Mouse (Mus musculus): ENCODE results near the gene Kcnn1. TPM values are rescaled to one million over a fixed set of nuclear protein-coding genes. Genes with fewer than 3 reads are reported as not detected.

Kcnn1 gene
- polyA plus RNA-seq, 1 experiment from 2014 or later = 12.2 TPM

GRCm38 (mm10) chr8:70844523-70844922 is 18.5 kb downstream of the Kcnn1 start:
- Histone ChIP-seq H3K9me3 (ENCODE audit: control insufficient read depth, low read length) (no peaks in the 10 kb centered on the region), H3K4me2 (replicated peaks; ENCODE audit: low read depth, low read length) (no peak overlapping the region), H3K27me3 (ENCODE audit: control insufficient read depth, insufficient read depth, low read length) (no peaks in the 10 kb centered on the region), H3K36me3 (ENCODE audit: control insufficient read depth, insufficient read depth, low read length) (no peaks in the 10 kb centered on the region), H3K4me3 (ENCODE audit: low read depth, low read length) (no peak overlapping the region), H3K4me1 (replicated peaks; ENCODE audit: control insufficient read depth, insufficient read depth, low read length) (peaks cover 2% of the 10 kb centered on the region; the same call in 1 of the 2 replicates), H3K27ac (ENCODE audit: low read depth, low read length) (no peak overlapping the region), H3K9ac (ENCODE audit: low read depth, low read length) (peak overlapping the region; percentile 19; the same call in 1 of the 2 replicates)
- 4% methylated on average over 6 of the region's 6 CpGs for WGBS
- DNase-seq (ENCODE audit: low spot score) (peak; percentile 94), ATAC-seq (ENCODE audit: low FRiP score) (peak; percentile 6; the same call in 1 of the 2 replicates)

DNA sequence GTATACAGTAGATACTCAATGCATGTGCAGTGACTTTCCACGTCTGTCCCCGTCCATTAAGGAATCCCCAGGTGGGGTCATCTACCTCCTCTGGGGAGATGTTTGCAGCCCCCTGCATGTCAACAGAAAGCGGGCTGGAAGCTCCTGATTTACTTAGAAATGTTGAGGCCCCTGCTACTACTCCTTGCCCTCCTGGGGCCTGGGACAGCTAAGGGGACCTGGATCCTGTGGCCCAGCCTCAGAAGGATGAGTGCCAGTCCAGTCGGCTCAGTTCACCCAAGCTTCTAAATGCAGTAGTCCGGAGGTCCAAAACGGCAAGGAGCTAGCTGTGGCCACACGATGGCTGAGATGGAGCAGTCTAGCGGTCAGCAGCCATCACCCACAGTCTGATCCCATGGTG is 19.1 kb downstream of the Kcnn1 start:
- no peak overlapping the region for H3K9ac ChIP-seq (ENCODE audit: low read depth, low read length)
- H3K4me1 ChIP-seq (replicated peaks; ENCODE audit: control insufficient read depth, insufficient read depth, low read length) = peaks cover 2% of the 10 kb centered on the region; the same call in 1 of the 2 replicates
- H3K27me3 ChIP-seq (ENCODE audit: control insufficient read depth, insufficient read depth, low read length) = no peaks in the 10 kb centered on the region
- no peak overlapping the region for H3K4me2 ChIP-seq (replicated peaks; ENCODE audit: low read depth, low read length)
- H3K4me3 ChIP-seq (ENCODE audit: low read depth, low read length) = no peak overlapping the region
- WGBS = 89% methylated on average over 8 of the region's 8 CpGs
- no peaks in the 10 kb centered on the region for H3K9me3 ChIP-seq (ENCODE audit: control insufficient read depth, low read length)
- no peak overlapping the region for H3K27ac ChIP-seq (ENCODE audit: low read depth, low read length)
- no peaks in the 10 kb centered on the region for H3K36me3 ChIP-seq (ENCODE audit: control insufficient read depth, insufficient read depth, low read length)
- DNase-seq (ENCODE audit: low spot score) = no peak
- ATAC-seq (ENCODE audit: low FRiP score) = no peak

DNA sequence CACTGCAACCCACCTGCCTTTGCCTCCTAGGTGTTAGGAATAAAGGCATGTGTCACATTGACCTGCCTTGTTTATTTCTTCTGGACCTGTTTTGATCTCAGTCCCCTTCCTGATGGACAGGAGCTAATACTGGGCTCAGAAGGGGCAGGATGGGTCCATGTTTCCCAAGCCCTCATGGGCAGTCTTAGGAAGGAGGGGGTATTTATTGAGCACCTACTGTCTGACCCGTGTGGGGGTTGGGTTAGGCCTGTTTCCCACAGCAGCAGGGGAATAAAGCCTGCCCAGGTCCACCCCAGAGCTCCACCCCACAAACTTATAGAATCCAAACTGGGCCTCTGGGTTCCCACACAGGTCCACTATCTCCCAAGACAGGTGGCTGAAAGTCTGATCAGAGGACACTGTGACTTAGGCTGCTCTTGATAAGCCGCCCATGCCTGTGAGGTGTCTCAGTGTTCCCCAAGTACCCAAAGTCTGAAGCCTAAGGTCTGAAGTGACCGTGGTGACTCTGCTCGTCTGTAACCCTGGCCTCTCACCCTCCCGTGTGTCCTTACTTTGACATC is 19.8 kb downstream of the Kcnn1 start:
- ATAC-seq (ENCODE audit: low FRiP score) (no peak), DNase-seq (ENCODE audit: low spot score) (no peak)
- no peaks in the 10 kb centered on the region for H3K36me3 ChIP-seq (ENCODE audit: control insufficient read depth, insufficient read depth, low read length)
- H3K4me1 ChIP-seq (replicated peaks; ENCODE audit: control insufficient read depth, insufficient read depth, low read length) = peaks cover 5% of the 10 kb centered on the region; the same call in 1 of the 2 replicates
- no peak overlapping the region for H3K27ac ChIP-seq (ENCODE audit: low read depth, low read length)
- no peak overlapping the region for H3K4me3 ChIP-seq (ENCODE audit: low read depth, low read length)
- H3K4me2 ChIP-seq (replicated peaks; ENCODE audit: low read depth, low read length) = no peak overlapping the region
- H3K9ac ChIP-seq (ENCODE audit: low read depth, low read length) = no peak overlapping the region
- H3K9me3 ChIP-seq (ENCODE audit: control insufficient read depth, low read length) = no peaks in the 10 kb centered on the region
- H3K27me3 ChIP-seq (ENCODE audit: control insufficient read depth, insufficient read depth, low read length) = no peaks in the 10 kb centered on the region
- WGBS = 85% methylated on average over 5 of the region's 5 CpGs

DNA sequence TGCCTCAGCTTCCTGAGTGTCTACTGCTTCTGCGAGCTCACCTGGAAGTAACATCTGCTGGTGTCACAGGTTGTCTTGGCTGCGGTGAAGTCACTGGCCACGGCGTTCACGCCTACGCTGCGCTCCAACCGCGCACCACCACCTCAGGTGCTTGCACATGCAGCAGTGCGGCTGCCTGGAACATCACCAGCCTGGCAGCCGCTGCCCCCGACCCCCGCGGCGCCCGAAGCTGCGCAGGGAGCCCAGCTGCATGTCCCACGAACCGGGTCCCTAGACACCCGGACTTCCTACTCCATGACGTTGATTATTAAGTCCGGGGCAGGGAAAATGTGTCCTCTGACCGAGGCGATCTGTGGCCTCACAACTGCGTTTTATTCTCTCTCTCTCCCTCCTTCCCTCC is 20.6 kb downstream of the Kcnn1 start:
- H3K4me3 ChIP-seq (ENCODE audit: low read depth, low read length) = no peak overlapping the region
- peak overlapping the region; percentile 47; the same call in 1 of the 2 replicates for H3K27ac ChIP-seq (ENCODE audit: low read depth, low read length)
- ATAC-seq (ENCODE audit: low FRiP score) (no peak), DNase-seq (ENCODE audit: low spot score) (no peak)
- no peaks in the 10 kb centered on the region for H3K9me3 ChIP-seq (ENCODE audit: control insufficient read depth, low read length)
- 70% methylated on average over 25 of the region's 25 CpGs for WGBS
- no peak overlapping the region for H3K9ac ChIP-seq (ENCODE audit: low read depth, low read length)
- peaks cover 5% of the 10 kb centered on the region; the same call in 1 of the 2 replicates for H3K4me1 ChIP-seq (replicated peaks; ENCODE audit: control insufficient read depth, insufficient read depth, low read length)
- no peaks in the 10 kb centered on the region for H3K36me3 ChIP-seq (ENCODE audit: control insufficient read depth, insufficient read depth, low read length)
- no peak overlapping the region for H3K4me2 ChIP-seq (replicated peaks; ENCODE audit: low read depth, low read length)
- no peaks in the 10 kb centered on the region for H3K27me3 ChIP-seq (ENCODE audit: control insufficient read depth, insufficient read depth, low read length)

DNA sequence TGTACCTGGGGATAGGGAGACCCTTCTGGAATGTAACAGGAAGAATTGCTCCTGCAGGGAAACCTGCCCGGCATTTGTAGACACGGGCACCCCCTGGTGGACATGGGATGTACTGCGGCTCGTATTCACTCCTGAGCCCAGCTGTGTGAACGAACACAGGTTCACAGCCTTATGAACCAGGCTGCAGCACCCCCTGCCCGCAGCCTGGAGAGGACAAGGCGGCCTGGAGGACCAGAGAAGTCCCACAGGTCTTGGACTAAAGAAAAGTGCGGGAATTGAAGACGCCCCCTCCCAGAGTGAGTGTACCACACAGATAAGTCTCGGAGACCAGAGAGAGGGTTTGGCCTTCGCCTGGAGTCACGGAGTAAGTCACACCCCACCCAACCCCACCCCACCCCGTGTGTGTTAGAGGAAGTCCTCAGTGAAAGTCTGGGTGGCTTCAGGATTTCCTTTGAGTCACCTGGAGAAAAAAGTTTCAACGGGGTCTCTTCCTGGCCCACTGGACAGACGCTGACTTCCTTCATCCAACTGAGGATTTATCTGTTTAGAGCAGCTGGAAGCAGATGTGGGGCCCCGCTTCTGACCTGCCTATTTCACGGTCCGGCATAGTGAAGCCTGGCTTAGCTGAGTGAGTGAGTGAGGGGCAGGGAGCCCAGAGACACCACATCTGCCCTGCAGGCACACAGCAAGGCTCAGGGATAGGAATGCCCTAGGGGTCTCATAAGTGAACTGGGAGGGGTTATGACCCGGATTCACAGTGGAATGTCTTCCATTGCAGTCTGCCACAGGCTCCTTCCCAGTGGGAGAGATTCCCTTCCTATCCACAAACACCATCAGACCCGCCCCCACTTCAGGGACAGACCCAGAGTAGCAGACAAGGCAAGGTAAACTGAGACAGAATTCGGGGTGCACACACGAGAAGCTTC is 21.6 kb downstream of the Kcnn1 start:
- peak; percentile 8; the same call in 1 of the 2 replicates for ATAC-seq (ENCODE audit: low FRiP score)
- 43% methylated on average over 22 of the region's 22 CpGs for WGBS

DNA sequence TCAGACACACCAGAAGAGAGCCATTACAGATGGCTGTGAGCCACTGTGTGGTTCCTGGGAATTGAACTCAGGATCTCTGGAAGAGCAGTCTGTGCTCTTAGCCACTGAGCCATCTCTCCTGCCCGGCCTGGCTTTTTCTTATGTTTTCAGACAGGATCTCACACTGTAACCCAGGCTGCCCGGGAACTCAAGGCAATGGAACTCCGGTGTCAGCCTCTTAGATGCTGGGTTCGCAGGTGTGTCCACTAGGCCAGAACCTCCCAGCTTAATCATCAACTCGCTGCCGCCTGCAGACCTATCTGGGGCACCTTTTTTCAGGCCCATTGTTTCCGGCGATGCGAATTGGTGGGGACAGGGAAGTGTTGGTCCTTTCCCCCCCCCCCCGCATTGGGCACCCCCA is 22.5 kb downstream of the Kcnn1 start:
- no peaks in the 10 kb centered on the region for H3K27me3 ChIP-seq (ENCODE audit: control insufficient read depth, insufficient read depth, low read length)
- DNase-seq (ENCODE audit: low spot score) = no peak
- no peaks in the 10 kb centered on the region for H3K36me3 ChIP-seq (ENCODE audit: control insufficient read depth, insufficient read depth, low read length)
- no peak overlapping the region for H3K4me3 ChIP-seq (ENCODE audit: low read depth, low read length)
- no peak overlapping the region for H3K27ac ChIP-seq (ENCODE audit: low read depth, low read length)
- no peak overlapping the region for H3K9ac ChIP-seq (ENCODE audit: low read depth, low read length)
- H3K4me2 ChIP-seq (replicated peaks; ENCODE audit: low read depth, low read length) = no peak overlapping the region
- 60% methylated on average over 10 of the region's 10 CpGs for WGBS
- H3K4me1 ChIP-seq (replicated peaks; ENCODE audit: control insufficient read depth, insufficient read depth, low read length) = peaks cover 5% of the 10 kb centered on the region; the same call in 1 of the 2 replicates
- ATAC-seq (ENCODE audit: low FRiP score) = no peak
- H3K9me3 ChIP-seq (ENCODE audit: control insufficient read depth, low read length) = no peaks in the 10 kb centered on the region

More for the DNA sequence above, 21.6 kb downstream of the Kcnn1 start:
- no peaks in the 10 kb centered on the region for H3K27me3 ChIP-seq (ENCODE audit: control insufficient read depth, insufficient read depth, low read length)
- H3K36me3 ChIP-seq (ENCODE audit: control insufficient read depth, insufficient read depth, low read length) = no peaks in the 10 kb centered on the region
- H3K9me3 ChIP-seq (ENCODE audit: control insufficient read depth, low read length) = no peaks in the 10 kb centered on the region
- no peak overlapping the region for H3K4me2 ChIP-seq (replicated peaks; ENCODE audit: low read depth, low read length)
- 0 out of 2 replicates have a peak overlapping the region, but pooled peaks have one; percentile 20 for H3K27ac ChIP-seq (ENCODE audit: low read depth, low read length)
- H3K4me3 ChIP-seq (ENCODE audit: low read depth, low read length) = no peak overlapping the region
- DNase-seq (ENCODE audit: low spot score) = peak; percentile 95
- no peak overlapping the region for H3K9ac ChIP-seq (ENCODE audit: low read depth, low read length)
- H3K4me1 ChIP-seq (replicated peaks; ENCODE audit: control insufficient read depth, insufficient read depth, low read length) = peaks cover 5% of the 10 kb centered on the region; the same call in 1 of the 2 replicates

DNA sequence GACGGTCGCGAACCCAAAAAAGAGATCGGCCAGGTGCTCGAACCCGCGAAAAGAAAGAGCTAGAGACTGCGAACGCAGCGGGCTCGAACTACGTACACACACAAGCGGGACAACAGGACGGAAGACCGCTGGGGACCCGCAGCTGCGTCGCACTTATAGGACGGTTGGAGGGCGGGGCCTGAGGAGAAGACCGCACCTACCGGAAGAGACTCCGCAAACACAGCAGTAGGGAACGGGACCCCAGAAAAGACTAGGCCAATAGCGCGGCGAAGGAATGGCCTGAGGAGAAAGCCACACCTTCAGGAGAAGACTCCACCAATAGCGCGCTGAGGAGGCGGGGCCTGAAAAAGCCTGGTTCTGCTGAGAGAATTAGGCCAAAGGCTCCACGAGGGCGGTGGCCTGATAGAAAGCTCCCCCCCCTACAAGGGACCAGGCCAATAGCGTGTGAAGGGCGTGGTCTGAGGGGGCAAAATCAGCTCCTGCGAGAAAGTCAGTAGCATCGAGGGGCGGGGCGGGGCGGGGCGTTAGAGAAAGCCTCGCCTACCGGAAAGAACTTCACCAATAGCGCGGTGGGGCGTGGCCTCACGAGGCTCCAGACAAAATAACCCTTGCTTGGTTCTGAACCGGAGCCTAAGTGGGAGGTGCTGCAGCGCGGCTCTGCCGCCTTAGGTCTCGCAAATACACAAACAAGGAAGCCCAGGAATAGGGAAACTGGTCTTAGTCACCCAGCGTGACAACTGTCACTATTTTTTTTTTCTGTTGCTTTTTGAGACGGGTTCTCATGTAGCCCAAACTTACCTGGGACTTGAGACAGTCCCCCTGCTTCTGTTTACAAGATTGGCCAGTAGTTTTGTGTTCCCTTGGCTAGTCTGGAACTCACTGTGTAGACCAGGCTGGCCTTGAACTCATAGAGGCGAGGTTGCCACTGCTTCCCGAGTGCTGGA is 23.4 kb downstream of the Kcnn1 start, which contains the start of gene Arrdc2:
Arrdc2 (minus strand) TSS at position 313 of the 944 bp plus-strand sequence.
- peak; percentile 97 for ATAC-seq (ENCODE audit: low FRiP score)
- WGBS = 2% methylated on average over 55 of the region's 55 CpGs

More for the DNA sequence above, 23.4 kb downstream of the Kcnn1 start, which contains the start of gene Arrdc2:
- peak within 1 kb of the TSS; percentile 70 for H3K9ac ChIP-seq (ENCODE audit: low read depth, low read length)
- peak within 1 kb of the TSS; percentile 57 for H3K4me3 ChIP-seq (ENCODE audit: low read depth, low read length)
- H3K4me1 ChIP-seq (replicated peaks; ENCODE audit: control insufficient read depth, insufficient read depth, low read length) = peaks cover 5% of the 10 kb centered on the region; the same call in 1 of the 2 replicates
- H3K9me3 ChIP-seq (ENCODE audit: control insufficient read depth, low read length) = no peaks in the 10 kb centered on the region
- H3K27me3 ChIP-seq (ENCODE audit: control insufficient read depth, insufficient read depth, low read length) = no peaks in the 10 kb centered on the region
- peak within 1 kb of the TSS; percentile 83 for H3K4me2 ChIP-seq (replicated peaks; ENCODE audit: low read depth, low read length)
- H3K36me3 ChIP-seq (ENCODE audit: control insufficient read depth, insufficient read depth, low read length) = no peaks in the 10 kb centered on the region
- H3K27ac ChIP-seq (ENCODE audit: low read depth, low read length) = peak within 1 kb of the TSS; percentile 67
- peak; percentile 99 for DNase-seq (ENCODE audit: low spot score)

Measured in hindbrain, embryonic 11.5 days (tissue).